Mouse (Mus musculus): Measurements from ENCODE around the gene Gbp6. TPM values are rescaled to one million over a fixed set of nuclear protein-coding genes. Genes with fewer than 3 reads are reported as not detected.
"Not testable (repeated sequence)": the region's sequence is repeated elsewhere in the genome, so short reads cannot be mapped to it uniquely, and the experiment has no call there.

Gene Gbp6
- total RNA-seq (2021) (10 to 100 TPM; 15.0 to 19.5 TPM), polyA plus RNA-seq (2012; rRNA removed) (1.4 and 1.5 TPM in 2 replicates)
- long read RNA-seq, transcript Gbp6-201 (11 exons, 2,604 nt), result major isoform, 14 of 16 reads
- long read RNA-seq, partial matches to known transcripts, result 1 of 16 reads
- long read RNA-seq, other reads (novel, unspliced or antisense), result 1 of 16 reads

DNA sequence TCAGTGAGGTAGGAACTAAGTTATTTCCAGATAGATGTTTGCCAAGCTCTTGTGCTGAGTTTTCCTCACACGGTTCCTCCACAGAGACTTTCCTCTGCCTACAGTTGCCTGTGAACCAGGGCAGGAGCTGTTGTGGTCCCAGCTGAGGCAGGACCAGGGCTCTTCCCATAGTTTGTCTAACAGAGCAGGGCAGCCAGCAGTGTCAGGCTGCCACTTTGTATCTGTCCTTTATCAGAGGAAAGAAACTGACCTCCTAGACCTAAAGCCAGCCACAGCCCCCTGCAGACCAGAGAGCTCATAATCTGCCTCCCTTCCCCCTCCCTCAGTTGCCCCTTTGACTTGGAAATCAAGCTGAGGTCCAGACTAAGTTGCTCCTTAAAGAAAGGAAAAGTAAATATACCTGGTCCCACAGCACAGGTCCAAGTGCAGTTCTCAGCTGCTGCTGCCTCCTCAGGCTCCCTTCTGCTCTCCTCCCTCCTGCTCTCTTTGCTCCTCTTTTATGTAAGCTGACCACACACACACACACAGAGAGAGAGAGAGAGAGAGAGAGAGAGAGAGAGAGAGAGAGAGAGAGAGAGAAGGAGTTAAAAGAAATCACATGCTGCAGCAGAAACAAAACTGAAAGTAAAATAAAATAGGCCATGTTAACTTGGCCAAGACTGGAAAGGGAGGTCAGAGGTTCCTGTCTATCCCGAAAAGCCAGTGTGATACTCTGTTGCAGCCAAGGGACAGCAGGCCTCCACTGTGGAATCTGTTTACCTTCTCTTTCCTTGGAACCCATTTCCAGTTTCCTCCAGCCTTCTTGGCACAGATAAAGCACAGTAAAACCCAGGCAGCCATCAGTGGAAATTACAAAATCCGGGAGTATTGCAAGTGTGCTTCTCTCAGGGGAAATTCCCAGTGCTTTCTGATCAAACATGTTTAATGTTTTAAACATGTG is at the start of gene Gbp6, which contains the start of gene Gm43302:
TSS of gene Gbp6 (minus strand) at position 473 of the 940 bp plus-strand sequence.
TSS of gene Gm43302 (minus strand) at position 470 of the 940 bp plus-strand sequence.
- peak; percentile 68 for DNase-seq

DNA sequence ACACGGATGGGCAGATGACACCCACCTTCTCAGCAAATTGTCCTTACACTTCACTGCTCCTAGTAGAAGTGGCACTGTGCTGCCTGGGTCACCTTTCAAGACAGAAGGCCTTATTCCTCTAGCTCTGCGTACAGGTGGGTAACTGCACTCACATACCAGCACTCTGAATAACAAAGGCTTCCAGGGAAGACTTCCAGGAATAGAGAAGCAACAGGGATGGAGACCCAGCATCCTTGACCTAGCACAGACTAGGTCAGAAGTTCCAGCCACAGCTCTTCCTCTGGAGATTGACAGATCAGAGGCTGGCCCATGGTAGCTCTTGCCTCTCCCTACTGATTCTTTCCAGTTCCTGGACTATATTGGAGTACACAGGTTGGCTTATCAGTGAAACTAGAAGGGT is 47.8 kb upstream of the Gbp6 start:
- no peak for DNase-seq

DNA sequence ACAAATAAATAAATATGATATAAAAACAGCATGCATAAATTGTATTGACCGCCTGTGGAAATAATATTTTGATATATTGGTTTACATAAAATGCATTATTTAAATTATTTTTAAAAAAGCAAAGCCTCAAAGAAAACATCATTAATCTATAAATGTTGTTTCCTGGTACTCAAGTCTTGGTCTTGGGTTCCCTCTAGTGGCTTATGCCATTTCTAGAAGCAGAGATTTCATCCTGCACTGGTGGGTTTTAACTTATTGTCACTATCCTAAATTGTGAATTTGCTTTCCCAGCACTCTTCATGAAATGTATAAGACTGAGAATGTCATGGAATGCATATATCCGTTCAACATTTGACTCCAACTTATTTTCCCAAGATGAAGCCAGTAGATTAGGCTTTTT is 29.0 kb upstream of the Gbp6 start:
- DNase-seq, result no peak

DNA sequence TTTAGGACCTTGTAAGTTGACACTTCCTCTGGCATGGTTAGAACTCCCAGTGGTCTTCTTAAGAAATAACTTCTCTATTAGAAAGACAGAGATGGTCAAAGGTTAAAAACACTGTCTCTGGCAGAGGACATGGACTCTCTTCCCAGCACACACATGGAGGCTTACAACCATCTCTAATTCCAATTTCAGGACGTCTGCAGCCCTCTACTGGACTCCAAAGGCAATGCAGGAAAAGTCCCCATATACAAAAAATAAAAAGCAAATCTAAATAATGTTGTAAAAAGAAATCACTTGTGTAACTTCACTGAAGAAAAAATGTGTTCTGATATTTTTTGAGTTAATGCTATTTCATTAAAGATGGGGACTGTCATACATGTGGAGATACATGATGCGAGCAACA is 17.4 kb upstream of the Gbp6 start:
- no peak for DNase-seq

DNA sequence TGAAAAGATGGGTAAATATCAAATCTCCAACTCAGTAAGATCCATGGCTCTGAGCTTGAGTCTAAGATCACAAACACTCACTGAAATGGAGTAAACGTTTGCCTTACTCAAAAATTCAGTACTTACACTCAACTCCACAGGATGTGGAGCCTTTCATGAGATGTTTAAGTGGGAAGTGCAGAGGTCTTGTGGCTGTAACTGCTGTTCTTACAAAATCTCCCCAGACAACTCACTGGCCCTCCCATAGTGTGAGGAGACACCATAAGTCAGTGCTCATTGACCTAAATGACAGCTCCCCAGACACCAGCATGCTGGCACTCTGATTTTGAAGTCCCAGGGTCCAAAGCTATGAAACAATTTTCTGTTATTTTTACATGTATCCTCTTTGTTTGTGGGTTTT is 15.7 kb upstream of the Gbp6 start:
- DNase-seq, result not testable (repeated sequence)

DNA sequence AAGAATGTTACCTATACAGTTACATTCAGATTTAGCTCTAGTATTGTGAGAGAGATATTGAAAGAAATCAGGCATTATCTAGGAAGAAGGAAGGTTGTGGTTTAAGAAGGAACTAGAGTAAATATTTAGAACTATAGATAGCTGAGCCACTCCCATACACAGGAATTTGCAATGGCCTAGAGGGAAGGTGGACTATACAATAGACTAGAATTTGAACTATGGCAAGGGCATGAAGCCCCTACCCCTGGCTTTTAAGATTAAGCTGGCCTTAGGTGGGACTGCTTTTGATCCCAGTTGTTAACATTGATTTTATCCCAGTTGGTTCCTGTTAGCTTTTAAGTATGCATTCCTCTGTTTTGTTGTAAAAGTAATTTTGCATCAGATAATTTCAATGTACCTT is 13.4 kb upstream of the Gbp6 start:
- not testable (repeated sequence) for DNase-seq

DNA sequence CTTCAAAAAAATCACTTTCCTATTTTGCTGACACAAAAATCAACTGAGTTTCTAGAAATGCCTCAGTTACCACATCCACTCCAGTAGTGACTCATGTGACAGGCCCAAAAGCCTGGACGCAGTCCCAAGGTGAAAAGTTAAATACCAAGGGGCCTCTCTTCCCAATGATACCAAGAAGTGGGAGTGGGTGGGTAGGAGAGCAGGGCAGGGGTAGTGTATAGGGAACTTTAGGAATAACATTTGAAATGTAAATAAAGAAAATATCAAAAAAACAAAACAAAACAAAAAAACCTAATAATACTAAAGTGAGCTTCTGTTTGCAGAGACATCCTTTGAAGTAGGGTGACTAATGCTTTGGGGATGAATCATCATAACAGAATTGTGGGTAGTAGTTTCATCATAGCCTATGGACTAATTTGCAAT is 12.7 kb upstream of the Gbp6 start:
- DNase-seq, result peak; percentile 76

DNA sequence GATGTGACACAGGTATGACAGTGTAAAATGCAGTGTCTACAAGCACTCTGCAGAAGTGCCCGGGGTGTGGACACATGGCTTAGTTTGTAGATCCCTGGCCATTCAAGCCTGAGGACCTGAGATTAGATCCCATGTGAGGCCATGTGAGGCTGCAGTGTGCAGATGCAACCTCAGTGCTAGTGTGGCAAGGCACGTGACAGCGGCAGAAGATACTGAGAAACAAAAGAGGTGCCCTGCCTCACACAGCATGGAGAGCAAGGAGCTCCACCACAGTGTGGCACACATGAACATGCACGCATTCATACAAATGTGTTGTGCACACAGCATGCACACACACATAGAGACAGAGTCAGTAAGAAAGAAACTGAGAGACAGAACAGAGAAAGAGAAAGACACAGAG is 12.2 kb upstream of the Gbp6 start:
- DNase-seq, result peak; percentile 18

DNA sequence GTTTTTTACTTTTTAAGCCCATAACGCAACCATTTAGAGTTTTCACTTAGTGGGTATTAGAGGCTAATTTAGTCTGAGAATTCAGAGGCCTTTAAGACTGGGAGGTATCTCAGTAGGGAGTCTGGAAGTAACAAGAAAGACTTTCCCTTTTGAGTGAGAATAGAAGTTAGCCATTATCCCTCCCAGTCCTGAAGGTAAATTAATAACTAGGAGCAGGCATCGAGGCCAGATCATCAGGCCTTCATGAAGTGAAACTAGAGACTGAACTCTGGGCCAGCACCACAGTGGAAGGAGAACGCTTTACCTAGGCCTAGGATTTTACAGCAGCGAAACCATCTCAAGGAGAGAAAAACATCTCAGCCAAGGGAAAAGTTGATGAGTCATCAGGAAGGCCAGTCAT is 8.5 kb upstream of the Gbp6 start:
- DNase-seq, result no peak

DNA sequence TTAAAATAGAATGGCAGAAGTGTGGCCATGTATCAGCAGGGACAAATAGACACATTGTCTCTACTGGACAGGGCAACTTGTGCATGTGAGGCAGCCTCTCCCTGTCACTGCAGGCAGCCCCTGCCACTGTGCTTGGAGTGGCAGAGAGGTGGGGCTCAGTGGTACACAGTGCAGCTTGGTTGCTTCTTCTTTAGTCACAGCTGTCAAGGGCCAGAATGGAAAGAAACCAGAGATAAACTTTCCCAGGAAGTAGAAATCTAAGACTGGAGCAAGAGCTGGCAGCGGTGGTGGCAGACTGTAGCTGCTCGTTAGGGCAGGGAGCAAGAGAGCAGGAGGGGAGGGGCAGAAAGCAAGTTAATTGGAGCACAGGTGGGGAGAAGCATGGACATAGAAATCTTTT is 8.0 kb upstream of the Gbp6 start:
- no peak for DNase-seq

DNA sequence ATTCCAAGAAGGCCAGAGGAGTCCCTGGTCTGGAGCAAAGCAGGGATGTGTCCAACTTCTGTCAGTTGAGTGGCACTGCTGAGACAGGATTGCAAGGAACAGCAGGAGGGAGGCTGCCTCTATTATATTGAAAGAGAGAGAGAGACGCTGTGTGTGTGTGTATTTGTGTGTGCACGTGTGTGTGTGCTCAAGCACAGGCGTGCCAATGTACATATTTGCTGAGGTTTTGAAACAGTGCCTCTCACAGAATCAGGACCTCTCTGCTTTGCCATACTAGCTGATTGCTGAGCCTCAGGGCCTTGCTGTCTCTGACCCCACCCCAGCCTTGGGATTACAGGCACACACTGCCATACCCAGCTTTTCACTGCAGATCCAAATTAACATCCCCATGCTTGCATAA is 2.2 kb upstream of the Gbp6 start:
- no peak for DNase-seq

DNA sequence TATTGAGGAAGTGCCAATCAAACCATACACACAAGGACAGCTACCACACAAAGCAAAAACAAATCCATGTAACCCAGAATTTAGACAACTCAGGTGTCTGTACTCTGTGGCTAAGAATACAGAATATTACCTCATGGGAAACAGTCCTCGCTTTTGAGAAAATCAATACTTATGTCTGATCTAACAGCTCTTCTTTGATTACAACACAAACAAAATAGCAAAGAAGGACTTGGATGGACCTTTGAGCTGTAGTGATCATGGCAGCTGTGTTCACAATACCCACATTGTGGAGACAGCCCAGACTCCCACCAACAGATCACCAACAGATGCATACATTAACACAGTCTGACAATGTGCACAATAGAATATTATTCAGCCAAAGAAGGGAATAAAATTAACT is 1.0 kb downstream of the Gbp6 start:
- no peak for DNase-seq

DNA sequence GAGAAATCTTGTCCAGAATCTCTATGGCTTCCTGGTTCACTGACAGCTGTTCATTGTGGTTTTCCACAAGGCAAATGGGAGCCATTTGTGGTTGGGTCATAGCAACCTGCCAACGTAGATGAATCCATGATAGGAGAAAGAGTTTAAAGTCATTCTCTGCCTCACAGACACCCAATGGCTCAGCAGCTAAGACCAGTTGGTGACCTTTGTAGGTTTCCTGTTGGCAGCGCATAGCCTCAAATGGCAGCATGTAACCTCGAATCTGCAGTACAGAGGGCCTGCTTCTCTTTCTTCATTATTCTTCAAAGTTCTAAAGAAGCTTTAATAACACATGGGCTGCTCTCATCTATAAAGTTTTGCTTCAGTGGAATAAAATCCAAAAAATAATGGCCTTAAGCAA is 2.6 kb downstream of the Gbp6 start:
- not testable (repeated sequence) for DNase-seq

DNA sequence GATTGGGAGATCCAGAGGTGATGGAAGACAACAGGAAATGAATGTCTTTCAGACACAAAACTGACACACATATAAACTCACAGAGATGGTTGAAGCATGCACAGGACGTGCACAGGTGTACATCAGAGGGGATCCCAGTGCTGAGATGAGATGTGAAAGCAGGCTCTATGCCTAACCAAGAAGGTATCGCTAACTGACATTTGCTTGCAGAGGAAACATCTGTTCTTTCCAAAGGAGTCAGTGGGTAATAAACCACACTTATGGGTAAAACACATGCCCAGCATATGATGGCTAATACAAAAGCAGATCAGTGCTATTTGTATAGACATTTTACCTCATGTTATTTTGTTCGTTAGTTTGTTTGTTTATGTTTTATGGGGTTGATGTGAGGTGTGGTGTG is 32.8 kb downstream of the Gbp6 start:
- DNase-seq, result not testable (repeated sequence)

DNA sequence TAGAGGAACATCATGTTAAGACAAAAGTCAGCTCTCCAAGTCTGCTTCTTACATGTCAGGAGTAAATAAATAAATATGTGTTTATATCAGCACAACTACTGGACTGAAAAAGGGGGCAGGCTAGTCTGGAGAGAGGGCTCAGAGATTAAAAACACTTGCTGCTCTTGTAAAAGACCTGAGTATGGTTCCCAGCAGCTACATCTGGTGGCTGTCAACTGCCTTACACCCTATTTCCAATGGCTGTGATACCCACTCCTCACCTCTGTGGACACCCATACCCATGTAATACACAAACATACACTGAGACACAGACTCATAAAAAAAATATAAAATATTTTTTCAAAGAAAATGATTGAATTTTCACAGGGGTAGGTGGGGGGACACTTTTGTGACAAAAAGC is 41.0 kb downstream of the Gbp6 start:
- DNase-seq, result no peak

DNA sequence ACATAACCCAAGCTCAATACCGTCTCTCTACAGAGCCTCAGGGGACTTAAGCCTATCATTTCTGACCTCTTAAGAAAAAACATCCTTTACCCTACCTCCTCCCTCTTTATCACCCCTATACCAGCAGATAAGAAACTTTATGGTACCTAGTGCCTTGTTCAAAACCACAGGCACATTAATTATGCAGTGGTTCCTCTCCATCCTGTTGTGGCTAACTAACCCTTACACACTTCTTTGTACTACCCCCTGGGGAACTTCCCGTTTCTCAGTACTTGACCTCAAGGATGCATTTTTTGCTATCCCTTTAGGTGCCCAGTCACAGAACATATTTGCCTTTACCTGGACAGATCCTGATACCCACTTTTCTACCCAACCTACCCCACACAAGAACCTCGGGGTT is 48.8 kb downstream of the Gbp6 start:
- DNase-seq, result not testable (repeated sequence)

DNA sequence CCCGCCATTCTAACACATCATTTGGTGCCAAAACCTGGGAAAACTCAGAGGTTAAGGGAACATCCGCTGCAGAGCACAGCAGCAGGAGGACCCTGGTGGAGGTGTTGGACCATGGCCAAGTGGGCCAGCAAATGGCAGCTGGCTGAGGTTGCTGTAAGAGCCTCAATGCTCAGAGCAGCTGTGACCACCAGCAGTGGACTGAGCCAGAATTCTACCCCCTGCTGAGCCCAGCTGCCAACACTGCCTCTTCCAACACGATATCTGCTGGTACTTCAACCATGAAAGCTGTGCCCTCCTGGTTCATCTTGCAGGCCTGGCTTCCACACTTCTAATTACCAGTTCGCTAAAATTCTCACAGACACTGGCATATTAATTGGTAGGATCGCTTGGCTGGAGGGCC is 52.5 kb downstream of the Gbp6 start:
- DNase-seq, result not testable (repeated sequence)

DNA sequence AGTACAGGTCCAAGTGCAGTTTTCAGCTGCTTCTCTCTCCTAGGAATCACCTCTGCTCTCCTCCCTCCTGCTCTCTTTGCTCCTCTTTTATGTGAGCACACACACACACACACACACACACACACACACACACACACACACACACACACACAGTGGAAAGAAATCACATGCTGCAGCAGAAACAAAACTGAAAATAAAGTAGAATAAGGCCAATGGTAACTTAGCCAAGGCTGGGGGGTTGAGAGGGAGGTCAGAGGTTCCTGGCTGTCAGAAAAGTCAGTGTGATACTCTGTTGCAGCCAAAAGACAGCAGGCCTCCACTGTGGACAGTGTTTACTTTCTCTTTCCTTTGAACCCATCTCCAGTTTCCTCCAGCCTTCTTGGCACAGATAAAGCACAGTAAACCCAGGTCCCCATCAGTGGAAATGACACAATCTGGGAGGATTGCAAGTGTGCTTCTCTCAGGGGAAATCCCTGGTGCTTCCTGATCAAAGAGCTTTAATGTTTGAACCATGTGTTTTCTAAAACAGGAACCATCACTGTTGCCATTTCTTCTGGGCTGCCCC is 53.9 kb downstream of the Gbp6 start, which contains the start of gene Gbp10:
TSS of gene Gbp10 (minus strand) at position 51 of the 565 bp plus-strand sequence.
- peak; percentile 23 for DNase-seq

DNA sequence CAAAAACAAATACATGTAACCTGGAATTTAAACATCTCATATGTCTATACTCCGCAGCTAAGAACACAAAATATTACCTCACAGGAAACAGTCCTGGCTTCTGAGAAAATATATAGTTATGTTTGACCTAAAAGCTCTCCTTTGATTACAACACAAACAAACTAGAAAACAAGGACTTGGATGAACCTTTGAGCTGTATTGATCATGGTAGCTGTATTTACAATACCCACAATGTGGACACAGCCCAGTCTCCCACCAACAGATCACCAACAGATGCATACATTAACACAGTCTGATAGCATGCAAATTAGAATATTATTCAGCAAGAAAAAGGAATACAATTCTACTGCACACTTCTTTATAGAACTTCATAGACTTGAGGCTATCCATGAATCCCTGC is 55.1 kb downstream of the Gbp6 start:
- DNase-seq, result not testable (repeated sequence)

DNA sequence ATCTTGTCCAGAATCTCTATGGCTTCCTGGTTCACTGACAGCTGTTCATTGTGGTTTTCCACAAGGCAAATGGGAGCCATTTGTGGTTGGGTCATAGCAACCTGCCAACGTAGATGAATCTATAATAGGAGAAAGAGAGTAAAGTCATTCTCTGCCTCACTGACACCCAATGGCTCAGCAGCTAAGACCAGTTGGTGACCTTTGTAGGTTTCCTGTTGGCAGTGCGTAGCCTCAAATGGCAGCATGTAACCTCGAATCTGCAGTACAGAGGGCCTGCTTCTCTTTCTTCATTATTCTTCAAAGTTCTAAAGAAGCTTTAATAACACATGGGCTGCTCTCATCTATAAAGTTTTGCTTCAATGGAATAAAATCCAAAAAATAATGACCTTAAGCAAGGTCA is 57.5 kb downstream of the Gbp6 start:
- not testable (repeated sequence) for DNase-seq

Data from adrenal gland, adult 2 months (tissue).